Mouse (Mus musculus) intestine, embryonic 16.5 days (tissue): Measurements from ENCODE around the gene Hsd11b2. TPM values are rescaled to one million over a fixed set of nuclear protein-coding genes. Genes with fewer than 3 reads are reported as not detected.

Experiments
- ATAC-seq: fragments of 200-750 bp; cut with Nextera tagmentation; 2 replicates; pipeline ENCODE4 v1.8.0; 2017; ENCODE audit warnings: moderate TSS enrichment, moderate library complexity
- H3K27ac ChIP-seq: fragments of 300-500 bp; sonication (generic); 2 replicates; pipeline ENCODE4 v1.5.1; 2014; ENCODE audit warnings: mild to moderate bottlenecking, low read length
- H3K27me3 ChIP-seq: fragments of 300-500 bp; sonication (generic); replicated peaks from 2 replicates; pipeline ENCODE4 v1.6.1; 2014; ENCODE audit warnings: low read length, control low read depth, mixed read lengths; ENCODE audit not compliant: control insufficient read depth, insufficient read depth
- H3K36me3 ChIP-seq: fragments of 300-500 bp; sonication (generic); 2 replicates; pipeline ENCODE4 v1.6.1; 2014; ENCODE audit warnings: low read length, control low read depth; ENCODE audit not compliant: control insufficient read depth, insufficient read depth
- H3K4me1 ChIP-seq: fragments of 300-500 bp; sonication (generic); 2 replicates; pipeline ENCODE4 v1.6.1; 2014; ENCODE audit warnings: low read length, control low read depth, mixed read lengths; ENCODE audit not compliant: control insufficient read depth, insufficient read depth
- H3K4me2 ChIP-seq: fragments of 300-500 bp; sonication (generic); 2 replicates; pipeline ENCODE4 v1.6.1; 2014; ENCODE audit warnings: low read depth, low read length, control low read depth
- H3K4me3 ChIP-seq: fragments of 300-500 bp; sonication (generic); 2 replicates; pipeline ENCODE4 v1.5.1; 2014; ENCODE audit warnings: mild to moderate bottlenecking, low read length
- H3K9ac ChIP-seq: fragments of 300-500 bp; sonication (generic); 2 replicates; pipeline ENCODE4 v1.6.1; 2014; ENCODE audit warnings: low read depth, low read length
- H3K9me3 ChIP-seq: fragments of 300-500 bp; sonication (generic); 2 replicates; pipeline ENCODE4 v1.6.1; 2016; ENCODE audit warnings: low read length, control low read depth; ENCODE audit not compliant: control insufficient read depth
- WGBS: fragments of 180-500 bp; shearing (Covaris S2); extraction: QIAGEN DNeasy Blood & Tissue Kit; methylation state at CpG from one replicate; pipeline ENCODE4 v1.1.7; 2014; 5-methylcytosine and 5-hydroxymethylcytosine counted together
- polyA plus RNA-seq: library from polyadenylated mRNA; unstranded; fragments of >200 nt; fragmentation: Nextera tagmentation; extraction: Ambion mirVana; gene quantifications from 2 replicates; pipeline ENCODE4 v1.2.1, GENCODE M21; 2015

Gene Hsd11b2
- polyA plus RNA-seq = 1.9 and 2.3 TPM in 2 replicates

DNA sequence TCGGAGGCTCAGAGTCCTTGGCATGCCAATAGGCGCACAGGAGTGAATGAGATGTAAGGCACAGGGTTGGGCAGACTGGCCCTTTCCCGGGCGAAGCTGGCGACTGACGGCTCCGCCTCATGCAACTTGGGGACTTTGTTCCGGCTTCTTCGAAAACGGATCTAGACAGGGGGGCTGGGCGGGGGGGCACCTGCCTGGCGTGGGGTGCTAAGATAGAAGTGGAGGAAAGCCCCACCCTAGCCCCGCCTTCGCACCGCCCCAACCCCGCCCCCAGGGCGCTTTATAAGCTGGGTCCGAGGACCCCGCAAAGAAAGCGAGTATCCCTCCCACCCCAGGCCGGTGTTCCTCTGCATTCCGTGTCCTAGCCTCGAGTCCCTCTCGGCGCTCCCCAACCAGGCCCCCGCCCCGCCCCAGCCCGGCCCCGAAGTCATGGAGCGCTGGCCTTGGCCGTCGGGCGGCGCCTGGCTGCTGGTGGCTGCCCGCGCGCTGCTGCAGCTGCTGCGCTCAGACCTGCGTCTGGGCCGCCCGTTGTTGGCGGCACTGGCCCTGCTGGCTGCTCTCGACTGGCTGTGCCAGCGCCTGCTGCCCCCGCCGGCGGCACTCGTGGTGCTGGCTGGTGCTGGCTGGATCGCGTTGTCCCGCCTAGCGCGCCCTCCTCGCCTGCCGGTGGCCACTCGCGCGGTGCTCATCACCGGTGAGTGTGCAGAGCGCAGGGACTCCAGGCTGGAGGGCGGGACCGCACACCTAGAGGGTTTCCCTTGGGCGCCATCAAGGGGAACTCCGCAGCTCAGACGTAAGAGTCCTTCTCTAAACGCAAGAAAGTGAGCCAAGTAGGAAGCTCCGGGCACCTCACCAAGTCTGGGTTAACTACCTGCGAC is at the start of gene Hsd11b2:
Gene Hsd11b2, plus strand, starts transcription at position 320 of the 878 bp plus-strand sequence.
- Histone ChIP-seq H3K4me1 (peaks cover 22% of the 10 kb centered on the region), H3K9me3 (no peaks in the 10 kb centered on the region), H3K4me2 (peak within 1 kb of the TSS; percentile 99), H3K27ac (no peak within 1 kb of the TSS), H3K9ac (peak within 1 kb of the TSS; percentile 71), H3K4me3 (peak within 1 kb of the TSS; percentile 64), H3K27me3 (no peaks in the 10 kb centered on the region; the same call in 1 of the 2 replicates), H3K36me3 (no peaks in the 10 kb centered on the region)
- WGBS = under 1% methylated on average over 68 of the region's 68 CpGs
- peak; percentile 77 for ATAC-seq

DNA sequence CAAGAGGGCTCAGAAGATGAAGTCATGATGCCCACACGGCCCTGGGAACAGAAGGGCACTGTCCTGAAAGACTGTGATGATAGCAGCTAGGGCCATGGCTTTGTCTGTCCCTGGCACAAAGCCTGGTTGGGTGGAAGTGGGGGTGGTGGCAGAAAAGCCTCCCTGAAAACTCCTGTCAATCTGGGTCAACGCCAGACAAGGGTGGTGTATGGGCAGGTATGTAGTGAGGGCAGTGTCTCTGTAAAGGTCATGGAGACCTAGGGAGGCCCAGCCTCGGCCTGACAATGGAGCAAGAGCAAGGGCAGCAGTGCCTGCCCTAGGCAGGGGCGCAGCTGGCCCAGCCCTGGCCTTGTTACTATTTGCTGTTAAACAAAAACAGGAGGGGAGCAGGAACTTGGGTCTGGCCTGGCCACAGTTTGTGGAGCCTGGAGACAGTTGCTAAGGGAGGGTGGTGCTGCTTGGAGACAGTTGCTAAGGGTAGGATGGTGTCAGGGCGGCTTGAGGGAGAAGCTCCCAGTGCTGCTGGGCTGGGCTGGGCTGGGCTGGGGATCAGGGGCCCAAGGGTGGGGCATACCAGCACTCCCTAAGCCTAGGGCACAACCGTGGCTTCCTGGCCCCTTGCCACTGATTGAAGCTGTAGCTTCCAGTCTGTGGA is 49.4 kb upstream of the Hsd11b2 start:
- Histone ChIP-seq H3K4me3 (no peak overlapping the region), H3K27ac (no peak overlapping the region; the same call in 1 of the 2 replicates), H3K4me2 (no peak overlapping the region), H3K9ac (0 out of 2 replicates have a peak overlapping the region, but pooled peaks have one; percentile 21), H3K9me3 (no peaks in the 10 kb centered on the region), H3K4me1 (peaks cover 27% of the 10 kb centered on the region), H3K27me3 (no peaks in the 10 kb centered on the region; the same call in 1 of the 2 replicates), H3K36me3 (no peaks in the 10 kb centered on the region)
- no peak for ATAC-seq
- WGBS = 36% methylated on average over 6 of the region's 6 CpGs

DNA sequence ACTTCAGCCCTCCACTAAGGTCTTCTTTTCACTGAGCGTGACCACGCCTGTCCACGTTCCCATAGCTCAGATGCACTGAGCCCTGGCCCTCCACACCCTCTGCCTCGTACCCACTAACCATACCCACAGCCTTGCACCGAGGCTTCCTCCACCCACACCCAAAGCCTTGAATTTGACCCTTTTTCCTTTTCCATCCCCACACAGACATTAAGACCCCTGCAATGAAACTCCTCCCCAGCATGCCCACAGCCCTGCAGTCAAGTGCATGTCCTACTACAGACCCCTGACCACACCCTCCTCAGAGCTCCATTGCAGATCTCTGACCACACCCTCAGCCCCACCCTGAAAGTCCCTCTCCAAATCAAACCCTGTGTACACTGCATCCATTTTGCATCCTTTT is 48.7 kb upstream of the Hsd11b2 start:
- Histone ChIP-seq H3K9ac (0 out of 2 replicates have a peak overlapping the region, but pooled peaks have one; percentile 21), H3K9me3 (no peaks in the 10 kb centered on the region), H3K4me2 (no peak overlapping the region), H3K27me3 (no peaks in the 10 kb centered on the region; the same call in 1 of the 2 replicates), H3K4me1 (peaks cover 33% of the 10 kb centered on the region), H3K27ac (no peak overlapping the region), H3K4me3 (no peak overlapping the region), H3K36me3 (no peaks in the 10 kb centered on the region)
- WGBS = 85% methylated on average over 5 of the region's 5 CpGs
- ATAC-seq = no peak

DNA sequence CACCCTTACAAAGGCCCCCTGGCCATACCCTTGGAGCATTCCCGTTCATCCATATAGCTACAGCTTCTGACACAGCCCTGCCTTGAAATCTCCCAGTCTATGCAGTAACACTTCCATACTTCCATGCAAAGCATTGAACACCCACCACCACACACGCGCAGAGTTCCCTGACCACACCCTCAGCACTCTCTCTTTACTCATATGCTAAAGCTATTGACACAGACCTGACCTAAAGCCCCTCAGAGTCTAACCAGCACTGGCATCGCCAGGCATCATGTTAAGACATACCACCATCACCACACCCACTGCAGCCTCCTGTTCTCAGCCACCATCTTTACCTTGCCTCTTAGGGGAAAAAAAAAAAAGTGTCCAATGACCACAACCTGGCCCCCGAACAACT is 48.3 kb upstream of the Hsd11b2 start:
- Histone ChIP-seq H3K27me3 (no peaks in the 10 kb centered on the region; the same call in 1 of the 2 replicates), H3K4me1 (peaks cover 38% of the 10 kb centered on the region), H3K9me3 (no peaks in the 10 kb centered on the region), H3K4me3 (no peak overlapping the region), H3K9ac (0 out of 2 replicates have a peak overlapping the region, but pooled peaks have one; percentile 27), H3K4me2 (no peak overlapping the region), H3K36me3 (no peaks in the 10 kb centered on the region), H3K27ac (no peak overlapping the region)
- no peak for ATAC-seq
- WGBS = 71% methylated on average over 5 of the region's 5 CpGs

DNA sequence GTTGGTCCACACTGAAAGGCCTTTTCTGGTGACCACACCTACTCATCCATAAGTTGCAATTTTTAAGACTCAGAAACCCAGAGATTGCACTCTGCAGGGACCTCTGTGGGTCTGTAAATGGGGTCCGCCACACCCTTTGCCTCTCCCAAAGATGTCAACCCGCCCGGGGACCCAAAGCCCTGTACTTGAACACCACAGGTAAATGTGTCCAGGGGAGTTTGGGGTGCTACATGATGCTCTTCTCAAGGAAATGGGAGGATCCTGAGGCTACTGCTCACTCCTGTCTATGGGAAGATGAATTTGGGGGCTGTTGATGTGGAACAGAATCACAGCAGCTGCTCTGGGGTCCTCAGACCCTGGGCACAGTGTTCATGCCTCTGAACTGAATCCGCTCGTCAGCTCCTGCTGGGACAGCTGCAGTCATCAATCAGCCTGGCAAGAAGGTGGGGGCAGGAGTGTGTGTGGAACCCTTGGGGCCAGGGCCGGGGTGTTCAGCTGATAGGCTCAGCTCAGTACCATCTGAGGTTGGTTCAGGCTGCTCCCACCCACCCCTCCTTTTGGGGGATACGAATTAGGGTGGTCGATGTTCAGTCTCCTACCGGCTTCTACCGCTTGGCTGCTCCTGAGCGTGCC is 47.8 kb upstream of the Hsd11b2 start:
- Histone ChIP-seq H3K27ac (no peak overlapping the region), H3K4me2 (peak overlapping the region; percentile 54), H3K4me3 (peak overlapping the region; percentile 39), H3K36me3 (no peaks in the 10 kb centered on the region), H3K27me3 (no peaks in the 10 kb centered on the region; the same call in 1 of the 2 replicates), H3K9me3 (no peaks in the 10 kb centered on the region), H3K4me1 (peaks cover 38% of the 10 kb centered on the region), H3K9ac (peak overlapping the region; percentile 27; the same call in 1 of the 2 replicates)
- ATAC-seq = peak; percentile 47; the same call in 1 of the 2 replicates
- 20% methylated on average over 11 of the region's 11 CpGs for WGBS

DNA sequence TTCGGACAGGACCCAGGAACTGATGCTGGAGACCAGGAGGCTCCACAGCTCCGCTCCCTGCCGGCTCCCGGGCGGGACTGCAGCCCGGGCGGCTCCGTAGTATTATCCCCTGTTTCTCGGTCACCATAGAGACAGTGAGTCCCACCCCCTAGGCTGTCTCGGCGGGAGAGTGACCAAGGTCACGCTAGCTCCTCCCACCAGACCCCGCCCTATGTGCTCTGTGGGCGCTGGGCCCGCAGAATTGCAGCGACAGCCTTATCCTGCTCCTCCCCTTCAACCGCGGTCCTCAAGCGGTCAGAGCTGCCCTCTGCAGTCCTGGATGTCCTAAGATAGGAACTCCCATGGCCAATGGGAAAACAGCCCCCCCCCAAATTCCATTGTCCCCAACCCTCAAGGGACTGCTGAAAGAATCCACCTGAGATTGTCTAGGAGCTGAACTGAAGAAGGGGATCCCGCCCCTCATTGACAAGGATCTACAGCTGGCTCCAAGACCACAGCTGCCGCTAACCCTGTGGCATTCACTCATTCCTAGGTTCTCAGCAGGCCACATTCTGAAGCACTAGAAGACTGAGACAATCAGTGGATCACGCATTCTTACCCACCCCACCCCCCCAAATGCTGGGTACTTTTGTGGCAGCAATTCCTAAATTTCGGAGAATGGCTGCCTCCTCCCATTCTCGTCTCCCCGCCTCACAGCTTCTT is 47.1 kb upstream of the Hsd11b2 start, which contains the start of gene Tppp3:
Gene Tppp3, minus strand, starts transcription at position 213 of the 702 bp plus-strand sequence.
- ATAC-seq = peak; percentile 95
- no peak within 1 kb of the TSS for H3K27ac ChIP-seq
- no peaks in the 10 kb centered on the region for H3K9me3 ChIP-seq

DNA sequence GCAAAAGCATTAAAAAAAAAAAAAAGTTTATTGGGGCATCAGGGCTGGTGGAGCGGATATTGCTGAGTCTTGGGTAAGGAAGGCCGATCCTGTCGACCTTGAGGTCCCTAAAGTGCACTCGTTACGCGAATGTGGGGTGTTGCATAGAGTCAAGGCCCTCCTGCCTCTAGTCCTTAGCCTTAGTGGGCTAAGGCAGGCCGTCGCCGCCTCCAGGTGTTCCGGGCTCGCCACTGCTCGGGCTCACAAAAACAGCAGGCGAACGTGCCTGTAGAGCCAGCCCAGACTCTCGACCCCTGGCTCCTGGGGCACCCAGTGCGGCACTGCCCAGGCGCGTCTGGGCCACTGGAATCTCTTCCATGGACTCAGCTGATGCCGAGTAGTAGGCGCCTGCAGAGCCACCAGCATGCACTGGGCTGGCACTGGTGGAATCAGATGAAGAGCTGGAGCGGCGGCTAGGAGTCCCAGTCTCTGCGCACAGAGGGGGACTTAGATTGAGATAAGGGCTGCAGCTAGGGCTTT is 46.1 kb upstream of the Hsd11b2 start:
- Histone ChIP-seq H3K27ac (no peak overlapping the region), H3K9me3 (no peaks in the 10 kb centered on the region), H3K4me1 (peaks cover 38% of the 10 kb centered on the region), H3K27me3 (no peaks in the 10 kb centered on the region; the same call in 1 of the 2 replicates), H3K4me2 (no peak overlapping the region), H3K9ac (no peak overlapping the region; the same call in 1 of the 2 replicates), H3K36me3 (no peaks in the 10 kb centered on the region), H3K4me3 (no peak overlapping the region)
- WGBS = 54% methylated on average over 23 of the region's 23 CpGs
- ATAC-seq = no peak

More for the DNA sequence above, 47.1 kb upstream of the Hsd11b2 start, which contains the start of gene Tppp3:
- Histone ChIP-seq H3K4me2 (peak within 1 kb of the TSS; percentile 54), H3K4me1 (peaks cover 38% of the 10 kb centered on the region), H3K4me3 (peak within 1 kb of the TSS; percentile 39), H3K27me3 (no peaks in the 10 kb centered on the region; the same call in 1 of the 2 replicates), H3K9ac (peak within 1 kb of the TSS; percentile 27; the same call in 1 of the 2 replicates), H3K36me3 (no peaks in the 10 kb centered on the region)
- 6% methylated on average over 25 of the region's 25 CpGs for WGBS

DNA sequence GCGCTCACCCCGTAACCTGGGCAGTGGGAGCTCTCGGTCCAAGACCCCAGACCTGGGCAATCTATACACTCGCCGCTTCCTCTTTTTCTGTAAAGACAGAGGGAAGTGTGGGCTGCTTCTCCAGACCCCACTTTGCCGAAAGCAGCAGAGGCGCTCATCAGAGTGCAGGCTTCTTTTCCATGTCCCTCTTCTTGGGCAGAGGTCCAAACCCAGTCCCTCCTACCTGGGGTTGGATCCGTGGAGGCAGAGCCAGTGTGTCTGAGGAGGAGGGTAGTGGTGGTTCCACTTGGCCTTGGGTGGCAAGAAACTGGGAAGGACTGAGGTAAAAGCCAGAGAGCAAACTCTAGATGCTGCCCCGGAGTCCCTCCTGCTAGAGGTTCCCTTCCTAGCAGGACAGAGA is 45.6 kb upstream of the Hsd11b2 start:
- Histone ChIP-seq H3K27me3 (no peaks in the 10 kb centered on the region; the same call in 1 of the 2 replicates), H3K9me3 (no peaks in the 10 kb centered on the region), H3K9ac (no peak overlapping the region; the same call in 1 of the 2 replicates), H3K27ac (no peak overlapping the region), H3K36me3 (no peaks in the 10 kb centered on the region), H3K4me2 (no peak overlapping the region), H3K4me3 (no peak overlapping the region), H3K4me1 (peaks cover 38% of the 10 kb centered on the region)
- ATAC-seq = no peak
- WGBS = 70% methylated on average over 9 of the region's 9 CpGs
